Mouse (Mus musculus): ENCODE measurements around the gene Ift46.

The Ift46 gene

DNA sequence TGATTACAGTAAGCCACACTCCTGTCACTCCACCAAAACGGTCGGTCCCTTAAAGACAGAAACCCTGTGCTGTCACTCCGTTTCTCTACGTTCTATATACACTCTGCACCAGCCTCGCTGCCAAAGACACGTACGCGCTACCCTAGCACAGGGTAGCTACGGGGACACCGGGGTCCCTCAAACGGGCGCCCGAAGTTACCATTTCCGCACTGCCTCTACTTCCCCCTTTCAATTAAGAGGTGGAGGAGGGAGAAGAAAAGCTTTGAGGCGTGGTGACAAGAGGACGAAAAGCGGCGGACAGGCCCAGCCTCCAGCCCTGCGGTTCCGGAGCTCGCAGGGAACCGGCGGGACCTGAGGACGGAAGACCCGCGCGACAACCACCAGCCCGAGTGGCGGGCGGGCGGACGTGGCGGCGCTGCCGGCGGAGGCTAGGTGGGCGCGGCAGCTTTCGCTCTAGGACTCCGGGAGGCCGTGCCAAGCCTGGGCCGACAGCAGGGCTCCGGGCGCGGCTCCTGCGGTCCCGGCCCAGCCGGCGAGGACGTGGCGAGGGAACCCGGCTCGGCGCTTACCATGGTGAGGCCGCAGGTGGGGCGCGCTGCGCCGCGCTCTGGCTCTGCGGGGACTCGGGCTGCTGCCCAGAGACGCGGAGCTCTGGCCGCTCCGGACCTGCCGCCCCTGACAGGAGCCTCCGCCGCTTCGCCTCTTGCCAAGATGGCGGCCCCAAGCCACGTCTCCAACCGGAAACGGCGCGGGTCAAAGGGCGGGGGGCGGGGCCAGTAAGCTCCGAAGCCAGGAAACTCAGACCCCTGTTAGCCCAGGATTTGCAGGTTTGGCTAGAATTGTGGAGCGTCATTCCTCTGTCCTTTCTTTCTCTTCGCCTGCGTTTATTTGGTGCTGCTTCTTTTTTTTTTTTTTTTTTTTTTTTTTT lies at the start of gene Ift46, which contains the start of gene Arcn1:
Gene Ift46 (plus strand): TSS at position 808 of the 928 bp plus-strand sequence.
Gene Arcn1 (minus strand): TSS at position 745 of the 928 bp plus-strand sequence.
- peak; percentile 81; the same call in 1 of the 2 replicates for ATAC-seq (ENCODE audit: insufficient number of reproducible peaks, low FRiP score, low TSS enrichment)

DNA sequence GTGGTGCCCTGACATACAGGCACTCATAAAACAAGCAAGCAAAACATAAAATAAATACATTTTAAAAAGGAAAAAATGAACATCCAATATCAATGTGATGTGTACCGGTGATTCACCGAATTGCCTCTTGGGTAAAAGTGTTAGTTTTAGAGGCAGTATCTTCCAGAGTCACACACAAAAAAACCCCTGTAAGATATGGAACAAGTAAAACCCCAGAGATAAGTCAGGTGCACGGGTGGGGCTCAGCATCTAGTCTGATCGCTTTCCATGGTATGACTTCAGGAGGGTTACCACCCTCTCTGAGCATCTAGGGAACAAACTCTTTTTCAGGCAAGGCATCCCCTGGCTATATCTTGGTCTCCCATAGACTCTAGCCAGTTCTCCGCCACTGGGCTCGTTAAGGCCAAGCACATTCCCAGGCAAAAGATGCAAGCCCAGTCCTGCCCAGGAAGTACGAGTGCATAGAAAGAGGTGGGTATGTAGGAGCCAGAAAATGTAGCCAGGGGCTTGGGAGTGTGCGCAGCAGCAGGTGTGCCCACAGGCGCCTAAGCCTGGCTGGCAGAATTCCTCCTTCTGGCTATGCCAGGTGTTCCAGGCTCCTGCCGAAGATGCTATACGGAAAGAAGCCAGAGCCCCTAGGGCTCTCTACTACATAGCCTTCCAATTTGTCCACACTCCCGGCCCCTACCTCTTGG lies 48.6 kb upstream of the Ift46 start:
- ATAC-seq (ENCODE audit: insufficient number of reproducible peaks, low FRiP score, low TSS enrichment), result no peak

- no peak for ATAC-seq (ENCODE audit: insufficient number of reproducible peaks, low FRiP score, low TSS enrichment)
These were observed 47.9 kb upstream of the Ift46 start for GRCm38 (mm10) chr9:44719632-44720357.

GRCm38 (mm10) chr9:44720358-44721153 lies 47.2 kb upstream of the Ift46 start:
- peak; percentile 45; the same call in 1 of the 2 replicates for ATAC-seq (ENCODE audit: insufficient number of reproducible peaks, low FRiP score, low TSS enrichment)

DNA sequence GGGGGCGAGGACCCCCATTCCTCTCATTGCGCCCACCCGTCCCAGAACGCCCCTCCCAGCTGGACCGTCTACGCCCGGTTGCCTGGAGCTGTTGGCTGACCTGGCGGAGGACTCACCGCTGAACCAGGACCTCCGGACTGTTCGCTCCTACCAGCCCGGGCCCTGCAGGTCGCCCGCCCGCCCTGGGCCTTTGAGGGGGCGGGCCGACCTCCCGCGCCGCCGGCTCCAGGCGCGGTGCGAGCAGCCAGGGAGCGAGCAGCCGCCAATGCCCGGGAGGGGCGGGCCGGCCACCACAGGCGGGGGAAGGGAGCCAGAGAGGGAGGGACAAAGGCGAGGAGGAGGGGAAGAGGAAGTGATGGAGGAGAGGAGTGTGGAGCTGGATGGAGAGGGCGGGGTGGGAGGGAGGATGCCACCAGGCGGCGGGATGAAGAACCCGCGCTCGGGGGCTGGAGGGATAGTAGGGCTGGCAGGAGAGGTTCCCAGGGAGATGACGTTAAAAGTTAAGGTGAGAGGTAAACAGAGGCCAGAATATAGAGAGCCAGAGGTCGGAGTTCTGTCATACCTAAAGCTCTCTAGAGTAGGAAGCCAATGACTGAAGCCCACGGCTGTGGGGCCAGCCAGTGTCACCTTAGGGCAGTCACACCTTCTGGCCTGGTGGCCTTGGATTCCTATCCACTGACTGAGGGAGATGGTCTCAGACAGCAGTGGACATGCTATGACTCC lies 46.4 kb upstream of the Ift46 start:
- ATAC-seq (ENCODE audit: insufficient number of reproducible peaks, low FRiP score, low TSS enrichment), result peak; percentile 46

DNA sequence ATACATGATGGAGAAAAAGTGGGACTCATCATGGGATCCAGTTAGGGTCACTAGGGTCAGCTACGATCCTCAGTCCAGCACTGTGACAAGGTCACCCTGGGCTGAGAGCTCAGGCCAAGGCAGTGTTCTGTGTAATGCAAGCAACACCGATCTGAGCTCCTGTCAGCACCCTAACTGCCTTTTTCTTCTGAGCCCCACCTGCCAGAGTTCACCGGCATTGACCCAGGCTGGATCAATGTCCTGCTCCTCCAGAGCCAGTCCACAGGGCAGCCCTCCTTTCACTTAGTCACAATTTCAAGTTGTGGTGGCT lies 45.9 kb upstream of the Ift46 start:
- ATAC-seq (ENCODE audit: insufficient number of reproducible peaks, low FRiP score, low TSS enrichment), result 0 out of 2 replicates have a peak, but pooled peaks have one; percentile 0

DNA sequence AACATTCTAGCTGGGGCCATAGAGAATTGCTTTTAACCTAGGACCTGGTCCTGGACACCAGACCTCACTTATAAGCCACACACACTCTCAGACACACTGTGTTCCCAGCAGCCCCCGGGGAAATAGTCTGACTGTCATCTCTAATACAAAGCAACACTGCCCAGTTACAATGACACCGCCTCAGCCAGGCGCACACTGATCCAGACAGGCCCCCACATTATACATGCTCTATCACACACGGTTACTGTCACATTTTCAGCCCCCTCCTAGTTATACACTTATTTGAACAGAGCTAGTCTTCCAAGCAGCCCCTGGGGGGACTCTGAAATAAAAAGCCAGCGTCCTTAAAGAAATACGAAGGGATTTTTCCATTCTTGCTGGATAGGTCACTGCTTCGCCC lies 45.1 kb upstream of the Ift46 start:
- no peak for ATAC-seq (ENCODE audit: insufficient number of reproducible peaks, low FRiP score, low TSS enrichment)

GRCm38 (mm10) chr9:44723008-44723407 lies 44.7 kb upstream of the Ift46 start:
- ATAC-seq (ENCODE audit: insufficient number of reproducible peaks, low FRiP score, low TSS enrichment), result no peak

GRCm38 (mm10) chr9:44723521-44724041 lies 44.1 kb upstream of the Ift46 start:
- ATAC-seq (ENCODE audit: insufficient number of reproducible peaks, low FRiP score, low TSS enrichment), result no peak

- ATAC-seq (ENCODE audit: insufficient number of reproducible peaks, low FRiP score, low TSS enrichment), result no peak
These were observed 43.5 kb upstream of the Ift46 start for GRCm38 (mm10) chr9:44724223-44724622.

DNA sequence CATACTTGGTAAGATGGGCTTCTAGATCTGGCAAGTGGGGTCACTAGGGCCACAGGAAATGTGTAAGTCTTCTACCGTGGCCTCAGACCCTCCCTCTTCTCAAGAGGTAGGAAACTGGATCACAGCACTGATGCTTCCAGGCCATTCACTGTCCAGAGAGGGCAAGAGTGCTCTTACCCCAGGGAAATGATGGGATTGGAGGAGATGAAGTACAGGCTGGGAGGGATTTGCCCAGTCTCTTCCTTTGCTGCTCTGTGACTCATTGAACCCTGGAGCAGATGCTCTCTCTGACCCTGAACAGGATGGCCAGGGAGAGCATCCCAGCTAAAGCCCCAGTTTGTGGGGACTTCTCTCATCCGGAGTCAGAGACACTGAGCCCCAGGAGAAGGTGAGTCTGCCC lies 43.0 kb upstream of the Ift46 start:
- ATAC-seq (ENCODE audit: insufficient number of reproducible peaks, low FRiP score, low TSS enrichment), result no peak

DNA sequence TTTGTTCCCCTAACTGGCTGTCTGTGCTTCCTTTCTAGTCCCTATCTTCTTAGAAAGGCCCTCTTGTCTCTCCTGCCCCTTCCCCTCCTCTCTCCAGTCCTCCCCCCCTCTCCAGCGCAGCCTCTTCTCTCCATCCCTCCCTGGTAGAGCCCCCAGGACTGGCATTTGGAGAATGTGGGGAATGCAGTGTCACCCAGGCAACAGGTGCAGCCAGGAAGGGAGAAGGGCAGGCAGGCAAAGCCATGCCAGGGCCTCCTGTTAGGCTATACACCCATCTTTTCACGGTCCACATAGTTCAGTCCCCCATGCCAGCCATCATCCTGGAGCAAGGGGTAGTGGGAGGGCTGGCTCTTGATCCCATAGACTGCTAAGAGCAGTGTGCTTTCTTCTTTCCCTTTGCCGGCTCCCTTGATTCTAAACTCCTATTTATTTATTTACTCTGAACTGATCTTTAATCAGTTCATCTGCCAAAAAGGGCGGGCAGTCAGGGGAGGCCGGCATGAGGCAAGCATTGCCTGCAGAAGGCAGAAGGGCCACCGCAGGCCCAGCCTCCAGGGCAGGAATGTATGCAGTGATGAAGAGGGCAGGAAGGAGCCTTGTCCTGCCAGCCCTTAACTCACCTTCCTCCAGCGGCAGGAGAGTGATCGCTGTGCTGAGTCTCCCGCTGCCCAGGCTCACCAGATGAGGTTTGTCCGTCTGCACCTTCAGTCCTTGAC lies 41.1 kb upstream of the Ift46 start:
- ATAC-seq (ENCODE audit: insufficient number of reproducible peaks, low FRiP score, low TSS enrichment), result no peak

DNA sequence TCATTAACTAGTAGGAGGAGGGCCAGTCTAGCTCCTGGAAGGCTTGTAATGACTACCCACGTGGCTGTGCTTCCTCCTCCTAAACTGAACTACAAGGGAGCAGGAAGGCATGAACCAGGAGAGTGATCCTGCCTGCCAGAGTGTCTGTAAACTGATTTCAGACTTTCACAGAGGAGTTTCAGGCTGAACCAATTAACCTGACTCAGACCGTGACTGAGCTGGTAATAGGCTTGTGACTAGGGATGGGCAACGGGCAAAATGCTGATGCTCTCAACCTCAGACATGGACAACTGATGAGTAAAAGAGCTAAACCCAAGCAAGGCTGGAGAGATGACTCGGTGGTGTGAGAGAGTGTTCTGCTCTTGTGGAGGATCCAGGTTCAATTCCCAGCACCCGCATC lies 40.3 kb upstream of the Ift46 start:
- no peak for ATAC-seq (ENCODE audit: insufficient number of reproducible peaks, low FRiP score, low TSS enrichment)

GRCm38 (mm10) chr9:44732130-44732549 lies 35.6 kb upstream of the Ift46 start:
- ATAC-seq (ENCODE audit: insufficient number of reproducible peaks, low FRiP score, low TSS enrichment), result no peak

DNA sequence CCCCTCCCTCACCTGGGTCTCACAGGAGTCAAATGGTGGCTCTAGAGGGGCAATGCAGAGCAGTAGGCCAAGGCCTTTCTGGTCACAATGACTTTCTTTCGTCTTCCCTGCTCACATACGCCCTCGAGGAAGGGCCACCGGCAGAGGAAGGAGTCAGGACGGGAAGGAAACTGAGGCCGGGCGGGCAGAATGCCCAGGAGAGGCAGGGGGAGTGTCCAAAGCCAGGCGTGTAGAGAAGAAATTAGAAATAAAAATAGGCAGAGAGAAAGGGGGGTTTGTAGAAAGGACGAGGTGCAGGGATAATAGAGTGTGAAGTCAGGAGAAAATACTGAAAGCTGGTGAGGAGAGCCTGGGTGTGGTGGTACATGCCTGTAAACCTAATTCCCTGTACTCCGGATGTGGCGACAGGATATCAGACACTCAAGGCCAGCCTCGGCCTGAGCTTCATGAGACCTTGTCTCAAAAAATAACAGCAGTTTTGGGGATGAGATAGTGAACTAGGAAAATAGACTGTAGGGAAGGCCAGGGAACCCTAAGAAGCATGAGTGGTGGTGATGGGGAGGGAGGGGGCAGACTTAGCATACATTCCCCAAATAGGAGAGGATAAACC lies 34.7 kb upstream of the Ift46 start:
- ATAC-seq (ENCODE audit: insufficient number of reproducible peaks, low FRiP score, low TSS enrichment), result no peak

DNA sequence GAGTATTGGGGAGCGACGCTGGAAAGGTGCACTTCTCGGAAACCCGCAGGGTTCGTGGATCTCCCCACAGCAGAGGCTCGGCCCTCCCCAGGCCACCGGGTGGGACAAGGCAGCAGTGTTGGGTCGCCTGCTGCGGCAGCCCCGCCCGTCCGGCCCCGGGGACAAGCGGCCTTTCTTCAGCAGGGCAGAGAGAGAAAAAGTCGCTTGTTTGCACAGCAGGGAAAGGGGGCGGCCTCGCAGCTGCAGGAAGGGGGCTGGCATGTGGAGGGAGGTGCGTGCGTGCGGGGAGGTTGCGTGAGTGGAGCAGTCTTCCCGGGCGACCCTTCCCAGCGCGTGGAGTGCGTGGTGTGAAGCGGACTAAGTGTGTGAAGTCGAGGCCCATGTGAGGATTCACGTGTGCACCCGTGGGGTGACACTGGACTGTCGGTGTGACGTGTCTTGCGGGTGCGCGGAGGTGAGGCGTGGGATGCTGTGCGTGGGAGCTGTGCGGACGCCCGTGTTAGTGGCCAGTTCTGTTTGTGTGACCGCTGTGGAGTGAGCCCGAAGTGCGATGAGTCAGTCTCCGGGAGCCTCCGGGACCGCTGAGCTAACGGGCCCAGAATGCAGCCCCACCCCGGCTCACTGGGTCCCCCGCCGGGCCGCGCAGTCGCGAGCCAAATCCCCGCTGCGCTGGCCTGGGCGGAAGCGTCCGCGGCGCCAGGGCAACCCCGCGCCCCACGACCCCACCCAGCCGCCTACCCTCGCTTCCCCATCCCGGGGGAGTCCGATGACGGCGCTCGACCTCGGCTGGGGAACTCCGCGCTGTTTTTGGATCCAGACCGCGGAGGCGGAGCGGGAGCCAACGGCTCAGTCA lies 33.8 kb upstream of the Ift46 start:
- ATAC-seq (ENCODE audit: insufficient number of reproducible peaks, low FRiP score, low TSS enrichment), result peak; percentile 28; the same call in 1 of the 2 replicates
